Mouse (Mus musculus) bone marrow, adult 2 months (tissue): ENCODE measurements around the gene Cldn3. TPM values are rescaled to one million over a fixed set of nuclear protein-coding genes. Genes with fewer than 3 reads are reported as not detected.

Experiments
- H3K27ac ChIP-seq: fragments of 200-500 bp; 2 replicates; pipeline ENCODE4 v1.5.1; 2012; ENCODE audit warnings: low read depth, mild to moderate bottlenecking, control low read depth, inconsistent platforms, low read length; ENCODE audit not compliant: control insufficient read depth, poor library complexity, insufficient read depth
- H3K4me1 ChIP-seq: fragments of 200-500 bp; 2 replicates; pipeline ENCODE4 v1.6.1; 2011; ENCODE audit warnings: low read length; ENCODE audit not compliant: control insufficient read depth, insufficient read depth
- H3K4me3 ChIP-seq: fragments of 200-500 bp; replicated peaks from 2 replicates; pipeline ENCODE3; 2011; ENCODE audit warnings: mild to moderate bottlenecking, low read depth, low read length, control low read depth; ENCODE audit not compliant: control insufficient read depth
- CTCF ChIP-seq: fragments of 200-500 bp; IDR thresholded peaks from 2 replicates; pipeline ENCODE4 v1.5.1; 2011; ENCODE audit warnings: low read length, control low read depth; ENCODE audit not compliant: control insufficient read depth, insufficient read depth
- POLR2A ChIP-seq: fragments of 200-500 bp; IDR thresholded peaks from 2 replicates; pipeline ENCODE4 v1.6.1; 2011; ENCODE audit warnings: low read depth, mild to moderate bottlenecking, control low read depth, low read length, borderline replicate concordance; ENCODE audit not compliant: control insufficient read depth
- WGBS: fragments of 180-500 bp; shearing (Covaris S2); methylation state at CpG from one replicate; pipeline ENCODE4 v1.1.7; 2018; 5-methylcytosine and 5-hydroxymethylcytosine counted together
- polyA plus RNA-seq: library from polyadenylated mRNA; stranded (reverse); fragments of >200 nt; gene quantifications from 2 replicates; pipeline ENCODE4 v1.2.4, GENCODE M21; 2011; ENCODE audit warnings: low replicate concordance; ENCODE audit not compliant: missing spikeins, insufficient read depth, insufficient read length

The Cldn3 gene
- polyA plus RNA-seq, 1 experiment = not detected

DNA sequence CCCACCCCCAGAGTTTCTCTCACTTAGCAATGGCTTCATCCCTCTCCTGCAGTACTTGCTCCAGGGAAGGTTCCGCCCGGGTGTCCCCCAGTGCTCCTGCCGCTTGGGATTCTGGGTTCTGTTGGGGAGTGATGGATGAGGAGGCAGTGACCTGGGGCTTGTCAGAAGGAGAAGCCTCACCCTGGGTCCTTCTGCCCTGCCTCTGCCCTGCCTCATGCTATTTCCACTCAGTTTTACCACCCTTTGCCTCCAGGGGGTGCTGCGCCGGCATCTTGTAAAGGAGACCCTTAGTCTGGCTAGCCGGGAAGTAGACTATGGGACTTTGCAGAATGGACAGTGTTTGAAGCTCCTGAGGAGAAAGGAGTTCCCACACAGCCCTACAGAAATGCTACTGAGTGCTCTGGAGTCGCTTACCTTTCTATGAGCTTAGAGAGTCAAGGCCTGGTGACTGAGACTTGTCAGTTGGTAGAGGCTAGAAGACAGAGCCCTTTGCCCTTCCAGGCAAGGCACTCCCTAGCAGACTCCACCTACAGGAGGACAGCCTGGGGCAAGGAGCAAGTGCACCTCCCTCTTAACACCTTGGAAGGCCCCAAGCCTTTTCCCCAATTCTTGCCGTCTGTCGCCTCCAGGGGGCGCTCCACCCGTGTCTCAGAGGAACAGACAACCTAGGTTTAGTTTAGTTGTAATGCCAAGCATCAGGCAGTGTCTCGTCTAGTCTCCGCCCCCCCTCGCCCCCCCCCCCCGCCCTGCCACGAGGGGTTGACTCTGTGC lies 26.8 kb downstream of the Cldn3 start:
- 25% methylated on average over 16 of the region's 16 CpGs for WGBS
- Histone ChIP-seq H3K27ac (no peak overlapping the region), H3K4me3 (no peak overlapping the region), H3K4me1 (peaks cover 4% of the 10 kb centered on the region)
- TF ChIP-seq CTCF (peak; percentile 88), POLR2A (no peak)

- WGBS = 13% methylated on average over 7 of the region's 7 CpGs
- Histone ChIP-seq H3K4me3 (no peak overlapping the region), H3K4me1 (peaks cover 4% of the 10 kb centered on the region), H3K27ac (no peak overlapping the region)
- TF ChIP-seq CTCF (peak; percentile 94), POLR2A (no peak)
Measured at GRCm38 (mm10) chr5:135015497-135015896, 29.5 kb downstream of the Cldn3 start.

DNA sequence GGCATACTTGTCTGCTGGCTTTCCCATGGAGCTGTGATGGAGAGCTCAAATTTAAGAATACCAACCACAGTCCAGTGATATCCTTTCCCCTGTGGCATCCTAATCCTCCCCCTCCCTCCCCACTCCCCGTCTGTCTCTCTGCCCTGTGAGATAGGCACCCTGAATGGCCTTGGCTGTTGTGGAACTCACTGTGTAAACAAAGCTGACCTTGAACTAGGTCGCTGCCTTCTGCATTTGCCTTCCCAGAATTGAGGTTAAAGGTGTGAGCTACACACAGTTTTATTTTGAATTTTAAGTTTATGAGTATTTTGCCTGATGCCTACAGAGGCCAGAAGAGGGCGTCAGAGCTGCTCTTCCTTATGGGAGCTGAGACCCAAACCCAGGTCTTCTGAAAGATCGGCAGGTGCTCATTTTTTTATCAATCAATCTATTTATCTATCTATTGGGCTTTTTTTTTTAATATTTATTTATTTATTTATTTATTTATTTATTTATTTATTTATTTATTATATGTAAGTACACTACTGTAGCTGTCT lies 30.3 kb downstream of the Cldn3 start:
- Histone ChIP-seq H3K4me3 (no peak overlapping the region), H3K4me1 (no peaks in the 10 kb centered on the region), H3K27ac (no peak overlapping the region)
- TF ChIP-seq POLR2A (no peak), CTCF (no peak)
- 56% methylated on average over 4 of the region's 4 CpGs for WGBS

DNA sequence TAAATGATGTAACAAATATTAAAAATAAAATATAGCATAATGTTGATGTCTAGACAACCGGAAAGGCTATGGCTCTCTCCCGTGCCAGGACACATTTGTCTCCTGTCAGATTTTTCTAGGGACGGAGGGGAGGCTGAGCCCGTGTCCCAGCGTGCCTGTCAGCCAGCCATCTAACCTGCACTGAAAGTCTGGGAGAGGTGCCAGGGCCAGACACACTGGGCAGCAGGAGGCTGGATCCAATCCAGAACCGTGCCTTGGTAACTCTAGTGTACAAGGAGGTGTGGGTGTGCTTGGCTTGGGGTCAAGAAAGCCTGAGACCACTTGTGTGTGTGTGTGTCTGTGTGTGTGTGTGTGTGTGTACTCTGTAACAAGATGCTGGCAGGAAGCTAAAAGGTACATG lies 35.8 kb downstream of the Cldn3 start:
- no peak overlapping the region for H3K4me3 ChIP-seq
- WGBS = 32% methylated on average over 6 of the region's 6 CpGs
- no peak overlapping the region for H3K27ac ChIP-seq
- TF ChIP-seq POLR2A (no peak), CTCF (no peak)
- H3K4me1 ChIP-seq = peaks cover 2% of the 10 kb centered on the region

GRCm38 (mm10) chr5:135023344-135024173 lies 37.5 kb downstream of the Cldn3 start, which contains the start of gene Stx1a:
TSS of gene Stx1a (plus strand) at chr5:135023482.
- TF ChIP-seq CTCF = no peak
- TF ChIP-seq POLR2A = peak; percentile 13; the same call in 1 of the 2 replicates
- Histone ChIP-seq H3K27ac (no peak within 1 kb of the TSS), H3K4me1 (peaks cover 2% of the 10 kb centered on the region), H3K4me3 (peak within 1 kb of the TSS; percentile 45)
- under 1% methylated on average over 61 of the region's 61 CpGs for WGBS

DNA sequence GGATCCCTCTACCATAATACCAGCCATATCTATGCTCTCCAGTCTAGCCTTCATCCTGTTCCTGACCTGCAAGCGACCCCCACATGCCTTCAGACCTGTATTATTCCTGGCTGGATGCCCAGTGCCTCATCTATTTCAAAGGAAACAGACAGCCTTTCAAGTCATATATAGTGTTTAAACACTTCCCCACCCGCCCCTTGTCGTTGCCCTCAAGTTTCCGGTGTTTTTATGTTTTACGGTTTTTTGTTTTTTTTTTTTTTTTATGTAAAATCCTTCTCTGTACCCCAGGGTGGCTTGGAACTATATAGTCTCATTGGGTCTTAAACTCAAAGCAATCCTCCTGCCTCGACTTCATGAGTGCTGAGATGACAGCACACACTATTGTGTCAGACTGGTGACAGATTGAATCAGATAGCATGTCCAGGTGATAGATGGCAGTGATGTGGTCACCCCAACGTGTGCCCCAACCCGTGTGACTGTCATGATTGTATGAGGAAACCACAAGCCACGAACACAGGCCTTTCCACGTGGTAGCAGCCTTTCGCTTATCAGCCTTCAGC lies 38.7 kb downstream of the Cldn3 start:
- Histone ChIP-seq H3K4me3 (no peak overlapping the region), H3K4me1 (peaks cover 2% of the 10 kb centered on the region), H3K27ac (no peak overlapping the region)
- 2% methylated on average over 11 of the region's 11 CpGs for WGBS
- no peak for TF ChIP-seq POLR2A
- TF ChIP-seq CTCF = no peak

GRCm38 (mm10) chr5:135025899-135026298 lies 39.9 kb downstream of the Cldn3 start:
- 9% methylated on average over 7 of the region's 7 CpGs for WGBS

More at GRCm38 (mm10) chr5:135025899-135026298, 39.9 kb downstream of the Cldn3 start:
- H3K4me3 ChIP-seq = no peak overlapping the region
- H3K4me1 ChIP-seq = peaks cover 2% of the 10 kb centered on the region
- no peak overlapping the region for H3K27ac ChIP-seq
- TF ChIP-seq POLR2A (no peak), CTCF (no peak)
